16 mouse cellular contexts compared by ENCODE assay signal in the genomic region with DNA sequence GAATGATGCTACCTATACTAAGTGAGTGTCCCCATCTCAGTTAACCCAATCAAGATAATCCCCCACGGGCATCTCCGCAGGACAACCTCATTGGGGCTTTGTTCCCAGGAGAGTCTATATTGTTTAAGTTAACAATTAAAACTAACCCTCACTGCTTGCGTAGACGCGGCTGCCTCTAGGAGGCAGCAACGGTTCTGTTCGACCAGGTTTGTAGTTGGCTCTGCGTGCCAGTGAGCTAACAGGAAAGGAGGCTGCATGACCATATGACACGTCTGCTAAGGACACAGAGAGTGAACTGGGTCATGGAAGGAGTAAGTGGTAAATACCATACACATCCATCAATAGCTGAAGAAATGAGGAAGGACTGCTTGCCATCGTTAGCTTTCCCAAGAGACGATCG.
DNase-seq lines count a peak whose midpoint lies in the region; ATAC-seq and TF ChIP-seq lines count a peak whose summit lies in the region.
"Had no signal": no experiment of that assay in that cellular context is flagged by ENCODE, and none has a peak within 500 bp of the region (broad histone marks: within the 10 kb centered on the region; RNA-seq: fewer than 3 reads in every experiment).

No protein-coding gene starts in this region.

- TF ChIP-seq CTCF in heart, adult 2 months (IDR thresholded peaks at IDR 0.05) = peak; percentile 31
- peak; percentile 42 for TF ChIP-seq CTCF in liver, embryonic 14.5 days (IDR thresholded peaks at IDR 0.05; ENCODE audit: low read depth)
- TF ChIP-seq CTCF in ES-Bruce4 (IDR thresholded peaks at IDR 0.05; ENCODE audit: low read depth, low read length) = peak; percentile 55

- no peak for TF ChIP-seq POLR2A in heart, adult 2 months (IDR thresholded peaks at IDR 0.05; ENCODE audit: insufficient read depth, low read depth, low read length)
- TF ChIP-seq POLR2A in ES-Bruce4 (IDR thresholded peaks at IDR 0.05; ENCODE audit: insufficient read depth, low read length) = no peak

- no peaks in the 10 kb centered on the region for H3K79me2 ChIP-seq in heart, adult 2 months (replicated peaks; ENCODE audit: control insufficient read depth, insufficient read depth, low read length)

- H3K4me2 ChIP-seq in liver, embryonic 14.5 days (ENCODE audit: low read depth) = no peak overlapping the region
- H3K4me2 ChIP-seq: limb, embryonic 12.5 days; neural tube, embryonic 13.5 days had no signal

- intact Hi-C loops in heart, adult 2 months (cut with DNase I) = no loop called here

- no peak for TF ChIP-seq EP300 in heart, adult 2 months (IDR thresholded peaks at IDR 0.05; ENCODE audit: insufficient read depth, low read depth, low read length)
- TF ChIP-seq EP300 in liver, embryonic 14.5 days (IDR thresholded peaks at IDR 0.05; ENCODE audit: low read depth) = no peak
- TF ChIP-seq EP300 in ES-Bruce4 (IDR thresholded peaks at IDR 0.05; ENCODE audit: insufficient read depth, low read depth, low read length) = no peak

- no peak overlapping the region for H3K9ac ChIP-seq in heart, adult 2 months (ENCODE audit: low read depth, low read length)
- no peak overlapping the region for H3K9ac ChIP-seq in liver, embryonic 14.5 days (replicated peaks)
- H3K9ac ChIP-seq in ES-Bruce4 (ENCODE audit: low read depth, poor library complexity, severe bottlenecking) = no peak overlapping the region
- H3K9ac ChIP-seq: limb, embryonic 12.5 days; neural tube, embryonic 13.5 days had no signal

- 0 out of 2 replicates have a peak, but pooled peaks cover 2% of the 10 kb centered on the region for H3K27me3 ChIP-seq in heart, adult 2 months (ENCODE audit: control insufficient read depth, insufficient read depth, low read length)
- H3K27me3 ChIP-seq in liver, embryonic 14.5 days (ENCODE audit: control insufficient read depth, insufficient read depth, low read length) = no peaks in the 10 kb centered on the region
- no peaks in the 10 kb centered on the region for H3K27me3 ChIP-seq in ES-Bruce4 (ENCODE audit: control insufficient read depth, insufficient read depth, low read length, poor library complexity, severe bottlenecking)
- H3K27me3 ChIP-seq in limb, embryonic 10.5 days (ENCODE audit: low read depth, poor library complexity, severe bottlenecking) = no peaks in the 10 kb centered on the region
- H3K27me3 ChIP-seq: limb, embryonic 12.5 days had no signal

- no peak overlapping the region for H3K4me3 ChIP-seq in heart, adult 2 months
- no peak overlapping the region for H3K4me3 ChIP-seq in liver, embryonic 14.5 days (ENCODE audit: insufficient read depth in 1 of 2, low read depth in 2 of 2, low read length in 2 of 2)
- no peak overlapping the region for H3K4me3 ChIP-seq in ES-Bruce4 (ENCODE audit: low read depth, low read length)
- H3K4me3 ChIP-seq in limb, embryonic 10.5 days = no peak overlapping the region
- H3K4me3 ChIP-seq: limb, embryonic 12.5 days; neural tube, embryonic 13.5 days had no signal

- no peak overlapping the region for H3K27ac ChIP-seq in heart, adult 2 months
- no peak overlapping the region for H3K27ac ChIP-seq in liver, embryonic 14.5 days
- no peak overlapping the region for H3K27ac ChIP-seq in ES-Bruce4 (ENCODE audit: insufficient read depth, low read length)
- H3K27ac ChIP-seq in limb, embryonic 10.5 days = no peak overlapping the region
- H3K27ac ChIP-seq: limb, embryonic 12.5 days; neural tube, embryonic 13.5 days had no signal

- 42% methylated on average over 12 of the region's 12 CpGs for WGBS in heart, adult 2 months
- WGBS in liver, embryonic 14.5 days (ENCODE audit: insufficient replicate concordance) = 29% methylated on average over 12 of the region's 12 CpGs
- WGBS in limb, embryonic 10.5 days = 47% methylated on average over 12 of the region's 12 CpGs

- H3K36me3 ChIP-seq in heart, adult 2 months (ENCODE audit: control insufficient read depth, insufficient read depth, low read length) = no peaks in the 10 kb centered on the region
- no peaks in the 10 kb centered on the region for H3K36me3 ChIP-seq in liver, embryonic 14.5 days (replicated peaks; ENCODE audit: control insufficient read depth, insufficient read depth, low read depth)
- no peaks in the 10 kb centered on the region for H3K36me3 ChIP-seq in ES-Bruce4 (ENCODE audit: control insufficient read depth, insufficient read depth, low read length, poor library complexity, severe bottlenecking)
- no peaks in the 10 kb centered on the region for H3K36me3 ChIP-seq in limb, embryonic 10.5 days
- H3K36me3 ChIP-seq: limb, embryonic 12.5 days; neural tube, embryonic 13.5 days had no signal

- DNase-seq in heart, adult 2 months = no peak
- no peak for DNase-seq in heart, adult 18-20 months
- no peak for DNase-seq in liver, embryonic 14.5 days (ENCODE audit: low read depth in 3 of 3, low spot score in 3 of 3)
- DNase-seq in liver = no peak
- DNase-seq in limb, embryonic 10.5 days (ENCODE audit: low spot score) = peak; percentile 28
- DNase-seq: cerebellum, adult 9-11 months; gastrocnemius, postnatal 36 days; kidney, adult 11 months; layer of hippocampus, postnatal 36 days; right cerebral cortex, postnatal 25 days; thymus, adult 18-20 months had no signal

- peaks cover 1% of the 10 kb centered on the region; the same call in 1 of the 2 replicates for H3K4me1 ChIP-seq in heart, adult 2 months (ENCODE audit: control insufficient read depth, insufficient read depth, low read length)
- H3K4me1 ChIP-seq in liver, embryonic 14.5 days (replicated peaks; ENCODE audit: control insufficient read depth in 2 of 2, insufficient read depth in 2 of 2, low read length in 1 of 2) = no peaks in the 10 kb centered on the region
- no peaks in the 10 kb centered on the region for H3K4me1 ChIP-seq in ES-Bruce4 (ENCODE audit: control insufficient read depth, insufficient read depth, low read length)
- peaks cover 8% of the 10 kb centered on the region for H3K4me1 ChIP-seq in limb, embryonic 10.5 days

- ATAC-seq in liver, embryonic 14.5 days (ENCODE audit: insufficient read depth) = no peak
- ATAC-seq in activated CD4-positive, CD25-positive, alpha-beta regulatory T cell, adult 4 months = no peak
- ATAC-seq: CD4-positive, CD25-positive, alpha-beta regulatory T cell, adult 4 months had no signal

- no peaks in the 10 kb centered on the region for H3K9me3 ChIP-seq in liver, embryonic 14.5 days (ENCODE audit: control insufficient read depth, low read length)
- H3K9me3 ChIP-seq in ES-Bruce4 (replicated peaks; ENCODE audit: control insufficient read depth, insufficient read depth, low read length, poor library complexity, severe bottlenecking) = no peaks in the 10 kb centered on the region
- H3K9me3 ChIP-seq in limb, embryonic 10.5 days (replicated peaks) = no peaks in the 10 kb centered on the region
- H3K9me3 ChIP-seq: neural tube, embryonic 13.5 days had no signal
